ENCODE assay signal across 9 mouse cellular contexts in genomic region chr7:142659767-142660650, GRCm38 (mm10). TPM values are rescaled to one million over a fixed set of nuclear protein-coding genes. Genes with fewer than 3 reads are reported as not detected.
DNase-seq lines count a peak whose midpoint lies in the region; ATAC-seq and TF ChIP-seq lines count a peak whose summit lies in the region.
"Had no signal": no experiment of that assay in that cellular context is flagged by ENCODE, and none has a peak within 500 bp of the region (broad histone marks: within the 10 kb centered on the region; RNA-seq: fewer than 3 reads in every experiment).

No protein-coding gene starts in this region.

- no peak overlapping the region for H3K27ac ChIP-seq in ES-Bruce4 (ENCODE audit: insufficient read depth, low read length)
- no peak overlapping the region for H3K27ac ChIP-seq in forebrain, postnatal 0 days (ENCODE audit: low read depth, low read length)
- H3K27ac ChIP-seq in liver, embryonic 16.5 days (ENCODE audit: low read length), result peak overlapping the region; percentile 9

- ATAC-seq in erythroblast, adult 5-6 weeks (replicated peaks; ENCODE audit: low FRiP score, poor library complexity, severe bottlenecking), result no peak
- ATAC-seq in forebrain, postnatal 0 days, result no peak
- ATAC-seq in liver, embryonic 16.5 days (ENCODE audit: low read depth), result no peak
- no peak for ATAC-seq in inflammation-experienced regulatory T-cells, adult 6 months

- DNase-seq in forebrain, postnatal 0 days, result no peak
- no peak for DNase-seq in adrenal gland, adult 2 months
- no peak for DNase-seq in thymus, postnatal 10 days (ENCODE audit: low spot score in 2 of 2)
- DNase-seq: kidney, postnatal 25 days had no signal

- TF ChIP-seq POLR2A in ES-Bruce4 (IDR thresholded peaks at IDR 0.05; ENCODE audit: insufficient read depth, low read length), result no peak

- H3K9me3 ChIP-seq in erythroblast, embryonic 14.5 days (ENCODE audit: control insufficient read depth, low read length), result peaks cover 4% of the 10 kb centered on the region; the same call in 1 of the 2 replicates
- H3K9me3 ChIP-seq in ES-Bruce4 (replicated peaks; ENCODE audit: control insufficient read depth, insufficient read depth, low read length, poor library complexity, severe bottlenecking), result no peaks in the 10 kb centered on the region
- H3K9me3 ChIP-seq in forebrain, postnatal 0 days (ENCODE audit: low read length), result no peaks in the 10 kb centered on the region
- H3K9me3 ChIP-seq in liver, embryonic 16.5 days (replicated peaks; ENCODE audit: control insufficient read depth, low read length), result no peaks in the 10 kb centered on the region; the same call in 1 of the 2 replicates

- H3K27me3 ChIP-seq in erythroblast, embryonic 14.5 days (ENCODE audit: control insufficient read depth), result peaks cover 100% of the 10 kb centered on the region
- H3K27me3 ChIP-seq in ES-Bruce4 (ENCODE audit: control insufficient read depth, insufficient read depth, low read length, poor library complexity, severe bottlenecking), result peaks cover 51% of the 10 kb centered on the region
- peaks cover 92% of the 10 kb centered on the region for H3K27me3 ChIP-seq in forebrain, postnatal 0 days (ENCODE audit: insufficient read depth, low read length)
- peaks cover 96% of the 10 kb centered on the region for H3K27me3 ChIP-seq in liver, embryonic 16.5 days (ENCODE audit: control insufficient read depth, insufficient read depth, low read depth, low read length)

- no peak for TF ChIP-seq CTCF in ES-Bruce4 (IDR thresholded peaks at IDR 0.05; ENCODE audit: low read depth, low read length)
- no peak for TF ChIP-seq CTCF in forebrain, postnatal 0 days (IDR thresholded peaks at IDR 0.05; ENCODE audit: low read depth)

- peak overlapping the region; percentile 53 for H3K9ac ChIP-seq in ES-Bruce4 (ENCODE audit: low read depth, poor library complexity, severe bottlenecking)
- H3K9ac ChIP-seq in forebrain, postnatal 0 days, result no peak overlapping the region
- H3K9ac ChIP-seq in liver, embryonic 16.5 days (ENCODE audit: low read depth, low read length), result peak overlapping the region; percentile 53

- 1% methylated on average over 43 of the region's 43 CpGs for WGBS in forebrain, postnatal 0 days
- WGBS in liver, embryonic 16.5 days (ENCODE audit: insufficient replicate concordance), result 1% methylated on average over 40 of the region's 43 CpGs

- H3K36me3 ChIP-seq in erythroblast, embryonic 14.5 days (ENCODE audit: control insufficient read depth), result no peaks in the 10 kb centered on the region; the same call in 1 of the 2 replicates
- no peaks in the 10 kb centered on the region for H3K36me3 ChIP-seq in ES-Bruce4 (ENCODE audit: control insufficient read depth, insufficient read depth, low read length, poor library complexity, severe bottlenecking)
- H3K36me3 ChIP-seq in forebrain, postnatal 0 days (ENCODE audit: insufficient read depth), result no peaks in the 10 kb centered on the region
- no peaks in the 10 kb centered on the region for H3K36me3 ChIP-seq in liver, embryonic 16.5 days (ENCODE audit: control insufficient read depth, insufficient read depth)

- H3K4me2 ChIP-seq in forebrain, postnatal 0 days (ENCODE audit: low read depth), result peak overlapping the region; percentile 40
- peak overlapping the region; percentile 15 for H3K4me2 ChIP-seq in liver, embryonic 16.5 days (ENCODE audit: low read depth, low read length)

- peaks cover 4% of the 10 kb centered on the region; the same call in 1 of the 2 replicates for H3K4me1 ChIP-seq in erythroblast, embryonic 14.5 days (ENCODE audit: control insufficient read depth)
- H3K4me1 ChIP-seq in ES-Bruce4 (ENCODE audit: control insufficient read depth, insufficient read depth, low read length), result no peaks in the 10 kb centered on the region
- H3K4me1 ChIP-seq in forebrain, postnatal 0 days (ENCODE audit: insufficient read depth), result no peaks in the 10 kb centered on the region
- no peaks in the 10 kb centered on the region for H3K4me1 ChIP-seq in liver, embryonic 16.5 days (ENCODE audit: control insufficient read depth, low read depth, low read length)

- peak overlapping the region; percentile 48 for H3K4me3 ChIP-seq in erythroblast, embryonic 14.5 days (replicated peaks)
- peak overlapping the region; percentile 61 for H3K4me3 ChIP-seq in ES-Bruce4 (ENCODE audit: low read depth, low read length)
- H3K4me3 ChIP-seq in forebrain, postnatal 0 days (ENCODE audit: low read depth, low read length), result peak overlapping the region; percentile 33
- H3K4me3 ChIP-seq in liver, embryonic 16.5 days (ENCODE audit: low read depth, low read length), result peak overlapping the region; percentile 54

- TF ChIP-seq EP300 in ES-Bruce4 (IDR thresholded peaks at IDR 0.05; ENCODE audit: insufficient read depth, low read depth, low read length), result no peak

RNA-seq across cellular contexts. Expression of gene Igf2, which starts 6.6 kb away (rescaled TPM):
- polyA plus RNA-seq in erythroblast, embryonic 14.5 days (2012), result 3.3 and 4.3 TPM in 2 replicates
- not detected in 2 replicates for total RNA-seq in erythroblast, adult 5-6 weeks (2015; ENCODE audit: low replicate concordance)
- total RNA-seq in erythroblast, adult 5-6 weeks (2017; ENCODE audit: low replicate concordance), result not detected in 2 replicates
- polyA plus RNA-seq in ES-Bruce4 (2011; ENCODE audit: insufficient read depth, insufficient read length, low read depth, missing spikeins), result 272 and 297 TPM in 2 replicates
- total RNA-seq in forebrain, postnatal 0 days (2014; rRNA removed), result 152 and 288 TPM in 2 replicates
- polyA plus RNA-seq in forebrain, postnatal 0 days (2015; fragmentation: Nextera tagmentation; extraction: Ambion mirVana), result 149 and 152 TPM in 2 replicates
- polyA plus RNA-seq in liver, embryonic 16.5 days (2015; fragmentation: Nextera tagmentation; extraction: Ambion mirVana), result 602 and 693 TPM in 2 replicates
- polyA plus RNA-seq in inflammation-experienced regulatory T-cells, adult 6 months (2017; shearing (Covaris generic)), result under 1 TPM in 2 of 3 experiments, not detected in 1; 0.19 to 0.26 TPM
- total RNA-seq in adrenal gland, adult 2 months (2021), result 10 to 100 TPM in 1 of 2 experiments, 1 to 10 TPM in 1; 8.6 to 13.1 TPM
- 22.4 and 32.0 TPM in 2 replicates for polyA plus RNA-seq in adrenal gland, adult 2 months (2012; rRNA removed)

RNA-seq across cellular contexts. Expression of gene Gm49394, which starts 9.7 kb away (rescaled TPM):
- 0.01 TPM in 1 of 2 replicates, not detected in the other for polyA plus RNA-seq in erythroblast, embryonic 14.5 days (2012)
- not detected in 2 replicates for total RNA-seq in erythroblast, adult 5-6 weeks (2015; ENCODE audit: low replicate concordance)
- not detected in 2 replicates for total RNA-seq in erythroblast, adult 5-6 weeks (2017; ENCODE audit: low replicate concordance)
- polyA plus RNA-seq in ES-Bruce4 (2011; ENCODE audit: insufficient read depth, insufficient read length, low read depth, missing spikeins), result 0.34 and 0.37 TPM in 2 replicates
- 0.08 TPM in 1 of 2 replicates, not detected in the other for total RNA-seq in forebrain, postnatal 0 days (2014; rRNA removed)
- 0.06 TPM in 1 of 2 replicates, not detected in the other for polyA plus RNA-seq in forebrain, postnatal 0 days (2015; fragmentation: Nextera tagmentation; extraction: Ambion mirVana)
- not detected in 2 replicates for polyA plus RNA-seq in liver, embryonic 16.5 days (2015; fragmentation: Nextera tagmentation; extraction: Ambion mirVana)
- polyA plus RNA-seq in inflammation-experienced regulatory T-cells, adult 6 months (2017; shearing (Covaris generic)), result not detected
- not detected for total RNA-seq in adrenal gland, adult 2 months (2021)
- not detected in 2 replicates for polyA plus RNA-seq in adrenal gland, adult 2 months (2012; rRNA removed)
